Mouse (Mus musculus) E14TG2a.4 (cell line): ENCODE data around the gene Zfp639.

Experiments
- CTCF ChIP-seq: conservative IDR thresholded peaks from 2 replicates; pipeline ENCODE4 v1.5.1; 2014; ENCODE audit warnings: low read length
- POU5F1 ChIP-seq: IDR thresholded peaks from 2 replicates; pipeline ENCODE4 v1.6.1; 2014; ENCODE audit warnings: low read length, borderline replicate concordance

GRCm38 (mm10) chr3:32488172-32488571, 21.9 kb upstream of the Zfp639 start:
- TF ChIP-seq CTCF (no peak), POU5F1 (no peak)
